Mouse (Mus musculus) heart, embryonic 14.5 days (tissue): Measurements from ENCODE around the gene Mettl1. TPM values are rescaled to one million over a fixed set of nuclear protein-coding genes. Genes with fewer than 3 reads are reported as not detected.

Source experiments
- ATAC-seq: fragments of 200-750 bp; cut with Nextera tagmentation; 2 replicates; pipeline ENCODE4 v1.8.0; 2017; ENCODE audit warnings: low read depth, moderate TSS enrichment; ENCODE audit not compliant: insufficient number of reproducible peaks, insufficient read depth, low FRiP score
- H3K27ac ChIP-seq, 2 experiments: fragments of 200-500 bp in 1 of 2; fragments of 300-500 bp in 1 of 2; sonication (generic) in 1 of 2; replicated peaks in 1 of 2; 2 replicates each; pipeline ENCODE4 v1.5.1; 2012 to 2014; ENCODE audit warnings: low read depth in 2 of 2, low read length in 2 of 2, control low read depth in 1 of 2, mild to moderate bottlenecking in 1 of 2, mixed read lengths in 1 of 2; ENCODE audit not compliant: control insufficient read depth in 1 of 2, insufficient read depth in 1 of 2
- H3K27me3 ChIP-seq: fragments of 300-500 bp; sonication (generic); 2 replicates; pipeline ENCODE4 v1.6.1; 2014; ENCODE audit warnings: mild to moderate bottlenecking, low read length, control low read depth; ENCODE audit not compliant: control insufficient read depth, insufficient read depth
- H3K36me3 ChIP-seq: fragments of 300-500 bp; sonication (generic); 2 replicates; pipeline ENCODE4 v1.6.1; 2014; ENCODE audit warnings: mild to moderate bottlenecking, control low read depth, low read length, mixed read lengths; ENCODE audit not compliant: control insufficient read depth, insufficient read depth
- H3K4me1 ChIP-seq, 2 experiments: fragments of 200-500 bp in 1 of 2; fragments of 300-500 bp in 1 of 2; sonication (generic) in 1 of 2; 2 replicates each; pipeline ENCODE4 v1.6.1; 2012 to 2014; ENCODE audit warnings: low read length in 2 of 2, control low read depth in 1 of 2, mixed read lengths in 1 of 2; ENCODE audit not compliant: control insufficient read depth in 2 of 2, insufficient read depth in 2 of 2
- H3K4me2 ChIP-seq: fragments of 300-500 bp; sonication (generic); 2 replicates; pipeline ENCODE4 v1.6.1; 2014; ENCODE audit warnings: mild to moderate bottlenecking, low read length
- H3K4me3 ChIP-seq, 2 experiments: fragments of 200-500 bp in 1 of 2; fragments of 300-500 bp in 1 of 2; sonication (generic) in 1 of 2; 2 replicates each; pipeline ENCODE4 v1.5.1; 2012 to 2014; ENCODE audit warnings: low read length in 2 of 2, mild to moderate bottlenecking in 2 of 2, control low read depth in 1 of 2, low read depth in 1 of 2, moderate library complexity in 1 of 2; ENCODE audit not compliant: control insufficient read depth in 1 of 2, insufficient read depth in 1 of 2
- H3K9ac ChIP-seq: fragments of 300-500 bp; sonication (generic); 2 replicates; pipeline ENCODE4 v1.6.1; 2014; ENCODE audit warnings: mild to moderate bottlenecking, low read length
- H3K9me3 ChIP-seq: fragments of 300-500 bp; sonication (generic); 2 replicates; pipeline ENCODE4 v1.6.1; 2016; ENCODE audit warnings: low read length, control low read depth; ENCODE audit not compliant: control insufficient read depth
- WGBS: fragments of 180-500 bp; shearing (Covaris S2); extraction: QIAGEN DNeasy Blood & Tissue Kit; methylation state at CpG from one replicate; pipeline ENCODE4 v1.1.7; 2014; 5-methylcytosine and 5-hydroxymethylcytosine counted together
- polyA plus RNA-seq: library from polyadenylated mRNA; unstranded; fragments of >200 nt; fragmentation: Nextera tagmentation; extraction: Ambion mirVana; gene quantifications from 2 replicates; pipeline ENCODE4 v1.2.1, GENCODE M21; 2014

Gene Mettl1
- polyA plus RNA-seq, result 36.3 and 37.1 TPM in 2 replicates

DNA sequence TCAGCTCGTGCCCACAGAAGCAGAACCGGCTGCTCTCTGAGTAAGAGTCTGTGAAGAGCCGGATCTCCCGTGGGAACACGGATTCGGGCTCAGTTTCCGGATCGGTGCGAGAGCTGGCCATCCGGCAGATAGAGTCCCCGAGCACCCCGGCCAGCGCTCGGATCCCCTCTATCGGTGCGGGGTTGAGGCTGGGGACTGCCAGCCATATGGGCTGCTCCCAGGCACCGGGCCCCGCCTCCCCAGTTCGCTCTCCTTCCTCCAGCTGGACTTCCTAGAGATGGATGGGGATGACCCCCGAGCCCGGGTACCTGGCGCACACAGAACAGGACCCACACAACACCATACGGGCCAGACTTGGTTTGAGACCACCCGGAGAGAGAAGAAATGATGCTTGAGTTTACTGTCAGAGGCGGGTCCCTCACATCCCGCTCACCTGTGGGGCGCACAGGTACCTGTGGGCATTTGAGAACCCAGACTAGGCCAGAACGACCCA, at the start of gene Mettl1, which contains the start of gene Eef1akmt3:
Mettl1 (plus strand) TSS at position 141 of the 493 bp plus-strand sequence.
Eef1akmt3 (minus strand) TSS at position 240 of the 493 bp plus-strand sequence.
- H3K36me3 ChIP-seq, result peaks cover 22% of the 10 kb centered on the region
- peak within 1 kb of the TSS; percentile 62 to 75 for H3K4me3 ChIP-seq
- H3K27ac ChIP-seq, result peak within 1 kb of the TSS; percentile 20 to 50; a peak in 3 of 4 replicates
- peak within 1 kb of the TSS; percentile 77 for H3K9ac ChIP-seq
- peak; percentile 26; the same call in 1 of the 2 replicates for ATAC-seq
- 0% methylated on average over 28 of the region's 28 CpGs for WGBS
- no peaks in the 10 kb centered on the region for H3K9me3 ChIP-seq
- H3K4me1 ChIP-seq, result peaks cover 0 to 6% of the 10 kb centered on the region in 2 experiments; a peak in 3 of 4 replicates
- peaks cover 8% of the 10 kb centered on the region for H3K27me3 ChIP-seq
- H3K4me2 ChIP-seq, result peak within 1 kb of the TSS; percentile 96

DNA sequence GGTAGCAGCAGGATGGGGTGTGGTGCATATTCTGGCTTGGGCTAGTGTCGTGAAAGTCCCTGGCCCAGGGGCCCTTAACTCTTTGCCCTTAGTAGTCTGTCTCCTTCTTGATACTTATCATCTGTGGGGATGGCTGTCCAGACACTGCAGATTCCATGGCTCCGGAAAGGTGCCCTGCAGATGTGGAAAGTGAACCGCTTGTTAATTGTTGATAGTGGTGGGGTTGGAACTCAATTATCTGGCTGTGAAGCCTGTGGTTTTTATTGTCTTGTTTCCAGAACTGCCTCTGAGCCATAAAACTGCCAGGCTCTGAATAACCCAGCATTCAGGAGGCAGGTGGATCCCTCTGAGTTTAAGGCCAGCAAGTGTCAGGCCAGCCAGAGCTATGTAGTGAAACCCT, 49.5 kb upstream of the Mettl1 start:
- no peak for ATAC-seq
- no peak overlapping the region for H3K4me2 ChIP-seq
- no peaks in the 10 kb centered on the region for H3K9me3 ChIP-seq
- WGBS, result 64% methylated on average over 3 of the region's 3 CpGs
- H3K27ac ChIP-seq, result no peak overlapping the region
- H3K36me3 ChIP-seq, result peaks cover 57% of the 10 kb centered on the region
- H3K27me3 ChIP-seq, result no peaks in the 10 kb centered on the region
- no peak overlapping the region for H3K4me3 ChIP-seq
- H3K9ac ChIP-seq, result no peak overlapping the region
- H3K4me1 ChIP-seq, result peaks cover 34 to 46% of the 10 kb centered on the region in 2 experiments

DNA sequence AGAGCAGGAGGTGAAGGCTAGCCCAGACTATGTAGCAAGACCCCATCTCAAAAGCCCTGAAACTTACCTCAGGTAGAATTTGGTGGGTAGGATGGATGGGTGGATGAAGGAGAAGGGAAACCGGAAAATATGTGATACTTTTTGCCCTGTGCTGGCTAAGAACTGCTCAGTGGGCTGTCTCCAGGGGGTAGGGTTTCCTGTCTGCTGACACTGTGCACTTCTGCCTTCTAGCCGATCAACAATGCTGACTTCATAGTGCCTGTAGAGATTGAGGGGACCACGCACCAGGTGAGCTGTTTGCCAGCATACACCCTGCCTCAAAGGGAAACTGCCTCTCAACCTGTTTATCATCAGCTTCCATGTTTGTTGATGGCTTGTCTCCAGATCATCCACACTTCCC, 47.6 kb upstream of the Mettl1 start:
- no peak overlapping the region for H3K9ac ChIP-seq
- peaks cover 15 to 27% of the 10 kb centered on the region in 2 experiments for H3K4me1 ChIP-seq
- ATAC-seq, result no peak
- H3K4me2 ChIP-seq, result no peak overlapping the region
- no peaks in the 10 kb centered on the region for H3K27me3 ChIP-seq
- H3K36me3 ChIP-seq, result peaks cover 73% of the 10 kb centered on the region
- no peak overlapping the region for H3K4me3 ChIP-seq
- 86% methylated on average over 3 of the region's 3 CpGs for WGBS
- no peaks in the 10 kb centered on the region for H3K9me3 ChIP-seq
- H3K27ac ChIP-seq, result no peak overlapping the region

DNA sequence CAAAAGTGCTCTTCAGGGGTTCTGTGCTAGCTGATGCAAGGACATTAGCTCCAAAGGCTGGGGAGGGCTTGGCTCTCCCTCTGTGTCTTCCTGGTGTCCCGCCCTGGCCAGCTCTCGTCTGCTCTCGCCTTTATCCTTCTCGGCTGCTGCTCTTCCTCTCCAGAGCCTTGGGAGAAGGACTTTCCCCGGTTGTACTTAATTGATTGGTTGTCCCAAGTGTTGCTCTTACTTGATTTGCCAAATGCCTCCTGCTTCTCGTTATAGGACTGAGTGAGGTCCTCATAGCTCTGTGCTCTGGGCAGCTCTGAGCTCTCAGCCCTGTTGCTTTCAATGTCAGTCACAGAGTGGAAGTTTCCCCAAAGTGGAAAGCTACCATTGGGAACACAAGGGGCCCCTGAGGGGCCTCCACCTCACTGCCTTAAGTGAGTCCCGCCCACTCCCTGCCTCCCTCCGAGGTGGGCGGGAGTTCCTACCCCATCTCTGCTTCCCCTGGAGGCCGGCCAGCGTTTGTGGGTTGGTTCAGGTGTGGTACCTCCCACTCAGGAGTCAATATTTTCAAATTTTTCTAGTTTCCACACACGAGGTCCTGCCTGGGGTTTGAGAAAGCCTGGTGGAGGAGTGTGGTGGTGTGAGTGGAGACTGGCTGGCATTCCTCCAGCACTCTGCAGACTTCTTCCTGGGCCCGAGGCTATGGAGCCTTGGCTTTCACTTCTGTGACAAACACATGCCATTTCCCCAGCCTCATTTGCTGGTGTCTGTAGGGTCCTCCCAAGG, 43.7 kb upstream of the Mettl1 start:
- Histone ChIP-seq H3K9ac (no peak overlapping the region), H3K4me1 (no peaks in the 10 kb centered on the region; a peak in 1 of 4 replicates), H3K27me3 (no peaks in the 10 kb centered on the region), H3K36me3 (peaks cover 75% of the 10 kb centered on the region), H3K4me2 (no peak overlapping the region), H3K4me3 (no peak overlapping the region), H3K9me3 (no peaks in the 10 kb centered on the region), H3K27ac (no peak overlapping the region)
- 59% methylated on average over 13 of the region's 13 CpGs for WGBS
- no peak for ATAC-seq

DNA sequence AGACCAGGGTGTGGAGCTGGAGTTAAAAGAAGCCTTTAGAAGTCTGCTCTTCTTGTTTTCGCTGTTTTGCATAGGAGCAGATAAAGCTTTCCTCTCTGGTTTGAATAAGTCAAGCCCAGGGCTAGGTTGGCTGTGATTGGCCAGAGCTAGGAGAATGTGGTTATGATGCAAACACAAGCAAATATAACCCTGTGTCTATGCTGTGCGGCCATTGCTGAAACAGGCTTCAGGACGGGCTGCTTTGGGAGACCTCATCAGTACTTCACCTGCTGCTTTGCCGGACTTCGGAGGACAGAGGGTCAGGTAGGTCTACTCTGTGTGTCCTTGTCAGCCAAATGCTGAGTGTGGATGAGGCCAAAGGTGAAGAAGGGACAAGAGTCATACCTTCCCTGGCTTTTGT, 40.7 kb upstream of the Mettl1 start, which contains the start of gene Avil:
Avil (plus strand) TSS at position 181 of the 400 bp plus-strand sequence.
- ATAC-seq, result no peak
- Histone ChIP-seq H3K27me3 (no peaks in the 10 kb centered on the region), H3K36me3 (peaks cover 45% of the 10 kb centered on the region), H3K4me1 (no peaks in the 10 kb centered on the region; a peak in 1 of 4 replicates), H3K27ac (no peak within 1 kb of the TSS), H3K4me3 (no peak within 1 kb of the TSS), H3K9ac (no peak within 1 kb of the TSS), H3K4me2 (no peak within 1 kb of the TSS), H3K9me3 (no peaks in the 10 kb centered on the region)
- 83% methylated on average over 5 of the region's 5 CpGs for WGBS

DNA sequence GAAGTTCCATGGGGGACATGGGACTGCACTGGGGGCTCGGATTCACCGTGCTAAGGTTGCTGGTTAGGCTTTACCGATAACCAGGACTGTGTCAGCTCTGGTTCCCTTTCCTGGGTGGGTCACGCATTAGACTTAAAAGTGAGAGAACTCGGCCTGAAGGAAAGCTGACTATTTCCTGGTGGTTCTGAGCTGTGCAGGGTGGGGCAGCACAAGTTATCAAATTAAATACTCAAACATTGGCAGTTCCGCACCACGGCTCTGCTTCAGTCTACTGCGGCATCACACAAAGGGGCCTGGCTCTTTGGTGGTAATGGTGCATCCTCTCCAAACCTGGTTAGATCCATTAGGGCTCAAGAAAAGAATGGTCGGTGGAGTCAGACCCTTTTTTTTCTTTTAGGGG, 39.9 kb upstream of the Mettl1 start:
- peaks cover 38% of the 10 kb centered on the region for H3K36me3 ChIP-seq
- 74% methylated on average over 9 of the region's 9 CpGs for WGBS
- H3K4me3 ChIP-seq, result no peak overlapping the region
- no peak overlapping the region for H3K9ac ChIP-seq
- H3K9me3 ChIP-seq, result no peaks in the 10 kb centered on the region
- no peak overlapping the region for H3K27ac ChIP-seq
- no peaks in the 10 kb centered on the region; a peak in 1 of 4 replicates for H3K4me1 ChIP-seq
- H3K4me2 ChIP-seq, result no peak overlapping the region
- ATAC-seq, result no peak
- no peaks in the 10 kb centered on the region for H3K27me3 ChIP-seq

- Histone ChIP-seq H3K4me3 (no peak overlapping the region), H3K4me2 (no peak overlapping the region), H3K9me3 (no peaks in the 10 kb centered on the region), H3K9ac (no peak overlapping the region), H3K27me3 (no peaks in the 10 kb centered on the region), H3K4me1 (no peaks in the 10 kb centered on the region; a peak in 1 of 4 replicates), H3K36me3 (peaks cover 38% of the 10 kb centered on the region), H3K27ac (no peak overlapping the region)
- no peak for ATAC-seq
- WGBS, result 78% methylated on average over 1 of the region's 1 CpGs
These were observed 39.2 kb upstream of the Mettl1 start for GRCm38 (mm10) chr10:127002056-127002455.
